Mouse (Mus musculus): ENCODE measurements around the gene Atp13a3. TPM values are rescaled to one million over a fixed set of nuclear protein-coding genes. Genes with fewer than 3 reads are reported as not detected.

Gene Atp13a3
- polyA plus RNA-seq, 1 experiment from 2014 or later = 12.0 TPM

DNA sequence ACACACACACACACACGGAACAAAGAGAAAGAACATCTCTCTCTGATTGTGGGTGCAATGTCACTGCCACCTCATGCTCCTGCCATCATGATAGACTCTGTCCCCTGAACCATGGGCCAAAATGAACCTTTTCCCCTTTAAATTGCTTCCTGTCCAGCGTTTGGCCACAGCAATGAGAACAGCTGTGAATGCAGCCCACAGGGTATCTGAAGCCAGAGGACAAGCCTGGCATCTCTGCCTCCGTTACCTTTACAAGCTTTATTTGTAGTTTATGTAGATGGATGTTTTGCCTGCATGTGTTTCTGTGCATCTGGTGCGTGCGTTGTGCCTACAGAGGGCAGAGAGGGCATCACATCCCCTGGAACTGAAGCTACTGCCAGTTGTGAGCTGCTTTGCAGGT lies 21.2 kb upstream of the Atp13a3 start:
- no peak overlapping the region for H3K27ac ChIP-seq (ENCODE audit: low read length)
- ATAC-seq (ENCODE audit: insufficient read depth, low FRiP score) = no peak
- no peak overlapping the region for H3K4me3 ChIP-seq (replicated peaks; ENCODE audit: low read length)
- no peak overlapping the region for H3K9ac ChIP-seq (ENCODE audit: low read length)
- no peaks in the 10 kb centered on the region for H3K4me1 ChIP-seq (ENCODE audit: control insufficient read depth, insufficient read depth, low read length)
- WGBS = 76% methylated on average over 5 of the region's 5 CpGs
- H3K27me3 ChIP-seq (ENCODE audit: control insufficient read depth, insufficient read depth, low read length) = no peaks in the 10 kb centered on the region
- H3K36me3 ChIP-seq (ENCODE audit: control insufficient read depth, insufficient read depth, low read length) = no peaks in the 10 kb centered on the region
- no peak overlapping the region for H3K4me2 ChIP-seq (ENCODE audit: low read depth, low read length)
- no peaks in the 10 kb centered on the region for H3K9me3 ChIP-seq (replicated peaks; ENCODE audit: control insufficient read depth, low read length)

- H3K36me3 ChIP-seq (ENCODE audit: control insufficient read depth, insufficient read depth, low read length) = no peaks in the 10 kb centered on the region
- no peak for ATAC-seq (ENCODE audit: insufficient read depth, low FRiP score)
- no peak overlapping the region for H3K4me3 ChIP-seq (replicated peaks; ENCODE audit: low read length)
- WGBS = 73% methylated on average over 1 of the region's 1 CpGs
- H3K4me1 ChIP-seq (ENCODE audit: control insufficient read depth, insufficient read depth, low read length) = no peaks in the 10 kb centered on the region
- no peaks in the 10 kb centered on the region for H3K27me3 ChIP-seq (ENCODE audit: control insufficient read depth, insufficient read depth, low read length)
- no peak overlapping the region for H3K9ac ChIP-seq (ENCODE audit: low read length)
- H3K9me3 ChIP-seq (replicated peaks; ENCODE audit: control insufficient read depth, low read length) = no peaks in the 10 kb centered on the region
- H3K27ac ChIP-seq (ENCODE audit: low read length) = no peak overlapping the region
- no peak overlapping the region for H3K4me2 ChIP-seq (ENCODE audit: low read depth, low read length)
These were observed 20.2 kb upstream of the Atp13a3 start for GRCm38 (mm10) chr16:30425980-30426379.

GRCm38 (mm10) chr16:30424053-30424452 lies 18.3 kb upstream of the Atp13a3 start:
- Histone ChIP-seq H3K4me2 (ENCODE audit: low read depth, low read length) (no peak overlapping the region), H3K27ac (ENCODE audit: low read length) (no peak overlapping the region), H3K9me3 (replicated peaks; ENCODE audit: control insufficient read depth, low read length) (no peaks in the 10 kb centered on the region), H3K27me3 (ENCODE audit: control insufficient read depth, insufficient read depth, low read length) (no peaks in the 10 kb centered on the region), H3K4me1 (ENCODE audit: control insufficient read depth, insufficient read depth, low read length) (no peaks in the 10 kb centered on the region), H3K4me3 (replicated peaks; ENCODE audit: low read length) (no peak overlapping the region), H3K9ac (ENCODE audit: low read length) (no peak overlapping the region), H3K36me3 (ENCODE audit: control insufficient read depth, insufficient read depth, low read length) (no peaks in the 10 kb centered on the region)
- no peak for ATAC-seq (ENCODE audit: insufficient read depth, low FRiP score)
- 58% methylated on average over 5 of the region's 5 CpGs for WGBS

- Histone ChIP-seq H3K4me1 (ENCODE audit: control insufficient read depth, insufficient read depth, low read length) (no peaks in the 10 kb centered on the region), H3K27me3 (ENCODE audit: control insufficient read depth, insufficient read depth, low read length) (no peaks in the 10 kb centered on the region), H3K4me2 (ENCODE audit: low read depth, low read length) (no peak overlapping the region), H3K4me3 (replicated peaks; ENCODE audit: low read length) (no peak overlapping the region), H3K9ac (ENCODE audit: low read length) (no peak overlapping the region), H3K27ac (ENCODE audit: low read length) (no peak overlapping the region), H3K36me3 (ENCODE audit: control insufficient read depth, insufficient read depth, low read length) (no peaks in the 10 kb centered on the region), H3K9me3 (replicated peaks; ENCODE audit: control insufficient read depth, low read length) (no peaks in the 10 kb centered on the region)
- 66% methylated on average over 2 of the region's 2 CpGs for WGBS
- no peak for ATAC-seq (ENCODE audit: insufficient read depth, low FRiP score)
These were observed 10.9 kb upstream of the Atp13a3 start for GRCm38 (mm10) chr16:30416707-30417106.

DNA sequence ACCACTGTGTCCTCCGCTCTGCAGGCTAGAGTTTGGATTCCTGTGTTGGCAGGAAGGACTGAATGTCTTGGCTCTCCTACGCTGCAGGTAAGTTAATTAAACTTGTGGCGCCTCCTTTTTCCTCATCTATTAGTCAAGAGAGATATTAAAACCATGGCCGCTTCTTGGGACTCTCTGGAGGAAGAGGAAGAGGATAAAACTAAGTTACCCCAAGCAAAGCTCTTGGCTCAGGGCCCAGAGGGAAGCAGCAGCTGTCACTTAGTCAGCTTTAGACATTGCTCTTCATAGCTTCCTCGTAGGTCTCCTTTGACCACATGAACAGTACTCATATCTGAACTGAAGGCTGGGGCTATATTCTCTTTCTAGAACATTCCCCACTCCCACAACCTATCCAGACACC lies 10.5 kb upstream of the Atp13a3 start:
- H3K36me3 ChIP-seq (ENCODE audit: control insufficient read depth, insufficient read depth, low read length) = no peaks in the 10 kb centered on the region
- H3K4me1 ChIP-seq (ENCODE audit: control insufficient read depth, insufficient read depth, low read length) = no peaks in the 10 kb centered on the region
- H3K27ac ChIP-seq (ENCODE audit: low read length) = no peak overlapping the region
- ATAC-seq (ENCODE audit: insufficient read depth, low FRiP score) = no peak
- H3K4me2 ChIP-seq (ENCODE audit: low read depth, low read length) = no peak overlapping the region
- H3K27me3 ChIP-seq (ENCODE audit: control insufficient read depth, insufficient read depth, low read length) = no peaks in the 10 kb centered on the region
- 57% methylated on average over 5 of the region's 5 CpGs for WGBS
- no peak overlapping the region for H3K9ac ChIP-seq (ENCODE audit: low read length)
- H3K4me3 ChIP-seq (replicated peaks; ENCODE audit: low read length) = no peak overlapping the region
- H3K9me3 ChIP-seq (replicated peaks; ENCODE audit: control insufficient read depth, low read length) = no peaks in the 10 kb centered on the region

GRCm38 (mm10) chr16:30412680-30413079 lies 6.9 kb upstream of the Atp13a3 start:
- Histone ChIP-seq H3K27me3 (ENCODE audit: control insufficient read depth, insufficient read depth, low read length) (no peaks in the 10 kb centered on the region), H3K27ac (ENCODE audit: low read length) (no peak overlapping the region), H3K9me3 (replicated peaks; ENCODE audit: control insufficient read depth, low read length) (no peaks in the 10 kb centered on the region), H3K36me3 (ENCODE audit: control insufficient read depth, insufficient read depth, low read length) (no peaks in the 10 kb centered on the region), H3K4me1 (ENCODE audit: control insufficient read depth, insufficient read depth, low read length) (no peaks in the 10 kb centered on the region), H3K4me3 (replicated peaks; ENCODE audit: low read length) (no peak overlapping the region), H3K4me2 (ENCODE audit: low read depth, low read length) (no peak overlapping the region), H3K9ac (ENCODE audit: low read length) (no peak overlapping the region)
- WGBS = 54% methylated on average over 3 of the region's 3 CpGs
- ATAC-seq (ENCODE audit: insufficient read depth, low FRiP score) = no peak

DNA sequence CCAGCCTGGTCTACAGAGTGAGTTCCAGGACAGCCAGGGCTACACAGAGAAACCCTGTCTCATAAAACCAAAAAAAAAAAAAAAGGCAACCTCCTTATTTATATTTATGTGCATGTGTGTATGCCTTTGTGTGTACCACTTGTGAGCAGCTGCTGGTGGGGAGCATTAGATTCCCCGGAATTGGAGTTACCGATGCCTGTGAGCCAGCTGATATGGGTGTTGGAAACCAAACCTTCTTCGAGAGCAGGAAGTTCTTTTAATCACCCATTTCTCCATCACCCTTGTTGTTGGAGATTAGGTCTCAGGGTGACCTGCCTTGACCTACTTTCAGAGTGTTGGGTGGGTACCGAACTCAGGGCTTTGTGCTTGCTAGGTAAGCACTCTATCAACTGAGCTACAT lies 5.1 kb upstream of the Atp13a3 start:
- no peak for ATAC-seq (ENCODE audit: insufficient read depth, low FRiP score)
- Histone ChIP-seq H3K4me3 (replicated peaks; ENCODE audit: low read length) (no peak overlapping the region), H3K27ac (ENCODE audit: low read length) (no peak overlapping the region), H3K4me1 (ENCODE audit: control insufficient read depth, insufficient read depth, low read length) (no peaks in the 10 kb centered on the region), H3K9me3 (replicated peaks; ENCODE audit: control insufficient read depth, low read length) (no peaks in the 10 kb centered on the region), H3K36me3 (ENCODE audit: control insufficient read depth, insufficient read depth, low read length) (no peaks in the 10 kb centered on the region), H3K4me2 (ENCODE audit: low read depth, low read length) (no peak overlapping the region), H3K27me3 (ENCODE audit: control insufficient read depth, insufficient read depth, low read length) (no peaks in the 10 kb centered on the region), H3K9ac (ENCODE audit: low read length) (no peak overlapping the region)
- WGBS = 84% methylated on average over 4 of the region's 4 CpGs

- Histone ChIP-seq H3K27me3 (ENCODE audit: control insufficient read depth, insufficient read depth, low read length) (no peaks in the 10 kb centered on the region), H3K36me3 (ENCODE audit: control insufficient read depth, insufficient read depth, low read length) (no peaks in the 10 kb centered on the region), H3K4me2 (ENCODE audit: low read depth, low read length) (no peak overlapping the region), H3K9me3 (replicated peaks; ENCODE audit: control insufficient read depth, low read length) (no peaks in the 10 kb centered on the region), H3K27ac (ENCODE audit: low read length) (no peak overlapping the region), H3K9ac (ENCODE audit: low read length) (no peak overlapping the region), H3K4me3 (replicated peaks; ENCODE audit: low read length) (no peak overlapping the region), H3K4me1 (ENCODE audit: control insufficient read depth, insufficient read depth, low read length) (no peaks in the 10 kb centered on the region)
- no peak for ATAC-seq (ENCODE audit: insufficient read depth, low FRiP score)
- 74% methylated on average over 2 of the region's 2 CpGs for WGBS
These were observed 1.7 kb upstream of the Atp13a3 start for GRCm38 (mm10) chr16:30407513-30407912.

DNA sequence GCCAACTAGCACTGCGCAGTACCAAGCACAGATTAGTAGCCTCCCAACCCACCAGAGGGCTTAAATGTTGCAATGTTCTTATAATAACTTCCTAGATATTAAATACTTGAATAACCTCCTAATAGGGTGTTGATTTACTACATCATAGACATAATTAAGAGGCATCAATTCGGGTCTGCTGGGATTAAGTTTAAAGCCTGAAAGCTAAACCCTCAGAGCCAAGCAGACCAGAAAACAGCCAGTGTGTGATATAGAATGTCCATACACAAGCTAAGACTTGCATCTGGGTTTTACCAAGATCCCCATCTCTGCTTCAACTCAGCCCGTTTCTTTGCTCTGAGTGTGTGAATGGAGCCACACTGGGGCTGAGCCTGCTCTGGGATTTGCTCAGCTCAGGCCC lies 2.2 kb downstream of the Atp13a3 start:
- ATAC-seq (ENCODE audit: insufficient read depth, low FRiP score) = no peak

More for the DNA sequence above, 2.2 kb downstream of the Atp13a3 start:
- Histone ChIP-seq H3K4me3 (replicated peaks; ENCODE audit: low read length) (no peak overlapping the region), H3K27me3 (ENCODE audit: control insufficient read depth, insufficient read depth, low read length) (no peaks in the 10 kb centered on the region), H3K9ac (ENCODE audit: low read length) (no peak overlapping the region), H3K4me2 (ENCODE audit: low read depth, low read length) (no peak overlapping the region), H3K27ac (ENCODE audit: low read length) (no peak overlapping the region), H3K36me3 (ENCODE audit: control insufficient read depth, insufficient read depth, low read length) (no peaks in the 10 kb centered on the region), H3K9me3 (replicated peaks; ENCODE audit: control insufficient read depth, low read length) (no peaks in the 10 kb centered on the region), H3K4me1 (ENCODE audit: control insufficient read depth, insufficient read depth, low read length) (no peaks in the 10 kb centered on the region)
- 76% methylated on average over 3 of the region's 3 CpGs for WGBS
